Mouse (Mus musculus) E14TG2a.4 (cell line): ENCODE data around the gene Hck.

ENCODE experiments used
- CTCF ChIP-seq: conservative IDR thresholded peaks from 2 replicates; pipeline ENCODE4 v1.5.1; 2014; ENCODE audit warnings: low read length
- NANOG ChIP-seq: IDR thresholded peaks from 2 replicates; pipeline ENCODE4 v1.6.1; 2014; ENCODE audit warnings: borderline replicate concordance, low read length, mixed read lengths
- POU5F1 ChIP-seq: IDR thresholded peaks from 2 replicates; pipeline ENCODE4 v1.6.1; 2014; ENCODE audit warnings: low read length, borderline replicate concordance

DNA sequence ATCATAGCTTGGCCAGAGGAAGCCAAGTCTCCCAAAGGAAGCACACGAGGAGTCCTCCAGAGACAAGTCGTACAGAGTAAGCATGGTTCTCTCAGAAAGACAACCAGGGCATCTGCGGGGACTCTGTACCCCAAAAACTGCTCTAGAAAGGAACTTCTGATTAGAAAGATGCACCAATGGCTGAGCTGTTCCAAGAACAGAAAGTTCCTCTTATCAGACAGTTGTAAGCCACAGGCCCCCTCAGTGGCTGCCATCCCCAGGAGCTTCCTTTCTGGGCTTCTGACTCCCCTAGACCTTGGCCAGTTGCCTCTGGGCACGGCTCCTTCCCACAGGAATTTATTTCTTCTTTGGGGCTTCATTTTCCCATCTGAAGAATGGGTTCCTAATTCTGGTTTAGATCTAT, 7.4 kb downstream of the Hck start:
- TF ChIP-seq CTCF, result no peak
- no peak for TF ChIP-seq POU5F1
- TF ChIP-seq NANOG, result no peak
